Mouse (Mus musculus) brain, embryonic 14.5 days (tissue): ENCODE data around the gene Exosc3.
A peak's percentile ranks its signal among the peaks of the same experiment; 100 is the strongest.

Source experiments
- CTCF ChIP-seq: fragments of 200-500 bp; IDR thresholded peaks from 2 replicates; pipeline ENCODE4 v1.5.1; 2012; ENCODE audit warnings: inconsistent platforms, mild to moderate bottlenecking, moderate library complexity, borderline replicate concordance; ENCODE audit not compliant: insufficient read depth, insufficient read length; ENCODE audit errors: extremely low read depth
- POLR2A ChIP-seq: fragments of 200-500 bp; IDR thresholded peaks from 2 replicates; pipeline ENCODE4 v1.6.1; 2012; ENCODE audit warnings: mild to moderate bottlenecking, inconsistent platforms, borderline replicate concordance; ENCODE audit not compliant: poor library complexity, insufficient read depth, insufficient read length, severe bottlenecking; ENCODE audit errors: extremely low read depth

- TF ChIP-seq CTCF: peak; percentile 18; the same call in 1 of the 2 replicates
- TF ChIP-seq POLR2A: peak; percentile 68
Observed at GRCm38 (mm10) chr4:45341669-45342249, 773 bp downstream of the Exosc3 start, which contains the start of gene Dcaf10.
